Mouse (Mus musculus) layer of hippocampus, adult 11-12 months (tissue): Measurements from ENCODE around the gene Stk39.
A peak's percentile ranks its signal among the peaks of the same experiment; 100 is the strongest.

ENCODE experiments used
- DNase-seq: peaks from one replicate; pipeline ENCODE4 v3.0.0; 2022; ENCODE audit warnings: low spot score

Stk39 gene

GRCm38 (mm10) chr2:68420223-68420622 is 51.8 kb downstream of the Stk39 start:
- DNase-seq, result no peak

- no peak for DNase-seq
These were observed 52.3 kb downstream of the Stk39 start for GRCm38 (mm10) chr2:68419746-68420145.

- no peak for DNase-seq
These were observed 52.9 kb downstream of the Stk39 start for GRCm38 (mm10) chr2:68419165-68419564.

DNA sequence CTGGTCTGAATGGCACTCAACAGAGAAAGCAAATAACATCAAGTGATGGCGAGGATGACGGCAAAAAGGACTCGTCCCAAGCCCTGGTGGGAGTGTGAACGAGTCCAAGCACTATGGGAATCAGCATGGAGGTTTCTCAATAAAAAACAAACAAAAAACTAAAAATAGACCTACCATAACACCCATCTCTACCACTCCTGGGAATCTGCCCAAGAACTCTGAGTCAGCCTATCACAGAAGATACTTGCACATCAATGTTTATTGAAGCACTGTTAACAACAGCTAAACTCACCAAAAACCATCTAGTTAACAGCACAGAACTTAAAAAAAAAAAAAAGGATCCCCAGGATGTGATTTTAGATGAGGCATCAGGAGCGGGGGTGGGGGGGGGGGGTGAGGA is 55.0 kb downstream of the Stk39 start:
- peak; percentile 59 for DNase-seq

DNA sequence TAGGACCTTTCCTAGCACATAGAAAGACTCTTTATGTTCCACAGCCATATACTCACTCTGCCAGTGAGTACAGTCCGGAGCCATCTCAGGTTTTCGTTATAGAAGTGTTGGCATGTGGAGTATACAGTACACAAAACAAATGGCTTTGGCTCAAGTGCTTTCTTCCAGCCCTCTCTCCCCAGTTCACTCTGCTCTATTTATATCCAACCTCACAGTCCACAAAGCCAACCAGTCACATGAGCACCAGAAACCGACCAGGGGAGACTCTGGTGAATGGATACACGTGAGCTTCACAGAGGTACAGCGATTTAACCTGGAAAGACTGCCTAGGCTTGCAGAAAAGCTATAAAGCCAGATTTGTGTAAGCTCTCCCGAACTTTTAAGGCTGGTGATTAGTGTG is 56.4 kb downstream of the Stk39 start:
- no peak for DNase-seq

GRCm38 (mm10) chr2:68412149-68412548 is 59.9 kb downstream of the Stk39 start:
- DNase-seq, result no peak

GRCm38 (mm10) chr2:68411201-68411600 is 60.9 kb downstream of the Stk39 start:
- peak; percentile 54 for DNase-seq

- DNase-seq, result no peak
These were observed 62.3 kb downstream of the Stk39 start for GRCm38 (mm10) chr2:68409640-68410215.

DNA sequence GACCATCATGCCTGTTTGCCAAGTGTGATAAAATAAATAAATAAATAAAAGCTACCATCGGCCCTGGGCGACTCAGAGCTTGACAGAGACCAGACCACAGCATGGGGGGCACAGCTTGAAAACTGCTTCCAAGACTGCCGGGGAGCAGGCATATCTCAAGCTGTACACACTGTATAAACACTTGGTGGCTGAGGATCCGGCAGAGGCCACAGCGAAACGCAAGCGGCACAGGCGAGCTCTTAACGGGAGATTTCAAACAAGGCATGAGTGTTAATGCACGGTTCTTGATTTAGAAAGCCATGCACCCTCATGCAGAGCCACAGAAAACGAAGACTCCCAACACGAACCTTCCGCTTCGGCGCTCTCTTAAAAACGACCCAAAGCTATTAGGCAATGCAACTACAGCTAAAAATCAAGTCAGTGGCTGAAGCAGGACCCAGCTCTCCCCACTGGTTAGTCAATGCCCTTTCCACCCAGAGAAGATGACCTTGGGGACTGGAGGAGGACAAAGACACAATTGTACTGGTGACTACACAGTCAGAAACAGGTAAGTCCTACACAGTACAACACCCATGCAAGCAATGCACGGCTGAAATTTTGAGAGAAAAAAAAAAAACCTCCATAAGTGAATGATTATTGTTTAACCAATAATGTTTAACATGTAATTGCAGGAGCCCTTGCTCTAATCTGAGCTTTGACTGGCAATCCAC is 63.6 kb downstream of the Stk39 start:
- no peak for DNase-seq

GRCm38 (mm10) chr2:68407179-68407950 is 64.7 kb downstream of the Stk39 start:
- no peak for DNase-seq

- DNase-seq, result no peak
These were observed 65.4 kb downstream of the Stk39 start for GRCm38 (mm10) chr2:68406571-68407074.

DNA sequence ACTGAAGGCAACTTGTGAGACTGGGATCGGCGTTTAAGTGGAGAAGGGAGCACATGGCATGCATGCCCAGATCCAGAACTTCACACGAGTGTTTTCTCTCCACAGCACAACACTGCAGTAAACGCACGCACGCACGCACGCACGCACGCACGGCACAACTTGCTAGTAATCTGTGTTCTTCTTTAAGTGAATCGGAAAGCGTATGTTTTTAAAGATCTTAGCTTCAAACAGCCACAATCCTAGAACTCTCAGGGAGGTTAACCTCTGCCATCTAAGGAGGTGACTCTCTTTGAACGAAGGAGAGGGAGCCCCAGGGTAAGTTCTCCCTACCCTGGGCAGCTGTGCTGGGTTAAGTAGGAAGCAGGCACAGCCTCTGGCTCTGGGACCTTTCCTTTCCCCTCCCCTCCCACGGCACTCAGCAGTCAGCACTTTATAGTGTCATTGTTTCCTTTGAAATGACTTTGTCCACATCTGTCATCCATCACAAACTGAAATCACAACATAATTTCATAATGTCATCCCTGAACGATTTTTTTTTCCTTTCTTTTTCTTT is 66.8 kb downstream of the Stk39 start:
- DNase-seq, result no peak

GRCm38 (mm10) chr2:68404274-68405162 is 67.5 kb downstream of the Stk39 start:
- no peak for DNase-seq

- DNase-seq, result no peak
These were observed 78.2 kb downstream of the Stk39 start for GRCm38 (mm10) chr2:68393611-68394549.

- DNase-seq, result no peak
These were observed 84.1 kb downstream of the Stk39 start for GRCm38 (mm10) chr2:68387824-68388582.

DNA sequence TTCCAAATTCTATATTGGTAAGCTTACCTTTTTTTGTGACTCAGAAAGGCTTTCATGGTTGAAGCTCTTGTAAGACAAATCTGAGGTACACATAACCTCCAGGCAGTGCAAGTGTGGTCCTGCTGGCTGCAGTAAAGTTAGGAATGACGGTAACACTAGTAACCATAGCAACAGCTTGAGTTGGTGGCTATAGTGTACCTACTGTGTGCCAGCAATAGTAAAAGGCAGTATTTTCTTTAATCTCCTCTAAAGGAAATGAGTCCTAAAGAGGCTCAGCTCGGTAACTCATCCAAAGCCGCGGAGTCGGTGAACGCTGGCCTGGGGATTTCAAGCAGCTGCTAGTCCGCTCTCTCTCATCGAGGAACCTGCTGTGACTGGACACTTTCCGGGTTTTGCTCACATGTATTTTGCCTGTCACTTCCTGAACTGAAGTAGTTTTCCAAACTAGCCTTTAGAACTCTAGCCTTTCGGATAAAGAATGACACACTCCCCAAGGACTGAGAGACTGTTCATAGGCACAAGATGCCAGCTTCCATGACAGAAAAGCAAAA is 85.7 kb downstream of the Stk39 start:
- no peak for DNase-seq

DNA sequence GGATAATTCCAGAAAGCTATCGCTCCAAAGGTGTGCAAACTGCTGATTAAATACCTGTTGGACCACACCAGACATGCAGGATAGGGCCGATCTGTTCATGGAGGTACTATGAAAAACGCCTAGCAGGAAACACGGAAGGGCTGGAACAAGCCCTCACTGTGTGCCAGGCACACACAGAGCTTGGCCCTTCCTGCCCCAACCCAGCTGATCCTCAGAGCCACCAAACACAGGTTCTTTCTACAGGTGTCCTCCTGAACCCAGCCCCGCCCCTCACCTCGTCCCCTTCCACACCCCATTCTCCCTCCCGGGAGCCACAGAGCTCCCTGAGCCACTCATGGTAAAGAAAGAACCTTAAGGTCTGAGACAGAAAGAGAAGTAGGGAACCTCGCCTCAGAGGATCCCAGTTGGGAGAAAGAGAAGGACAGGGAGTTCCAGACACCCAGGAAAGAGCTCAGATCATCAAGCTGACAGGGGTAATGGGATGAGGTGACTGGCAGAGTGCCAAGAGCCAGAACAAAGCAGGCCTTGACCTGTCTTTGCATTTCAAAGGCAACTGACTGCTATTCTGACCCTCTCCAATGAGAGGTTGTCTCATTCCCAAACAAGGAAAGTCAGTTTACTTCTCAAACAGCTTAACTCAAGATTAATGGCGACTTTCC is 86.3 kb downstream of the Stk39 start:
- DNase-seq, result no peak

GRCm38 (mm10) chr2:68383964-68384363 is 88.1 kb downstream of the Stk39 start:
- no peak for DNase-seq
